Mouse (Mus musculus) forebrain, embryonic 14.5 days (tissue): ENCODE results near the gene Tmem184a. TPM values are rescaled to one million over a fixed set of nuclear protein-coding genes. Genes with fewer than 3 reads are reported as not detected.

Experiments used
- ATAC-seq: fragments of 200-750 bp; cut with Nextera tagmentation; 2 replicates; pipeline ENCODE4 v1.8.0; 2017; ENCODE audit warnings: mild to moderate bottlenecking, moderate library complexity
- DNase-seq: peaks from one replicate; pipeline ENCODE4 v3.0.0-alpha.2; 2015; ENCODE audit warnings: low spot score
- H3K27ac ChIP-seq: fragments of 300-500 bp; sonication (generic); 2 replicates; pipeline ENCODE4 v1.5.1; 2014; ENCODE audit warnings: low read depth, mild to moderate bottlenecking, control low read depth, low read length, moderate library complexity
- H3K27me3 ChIP-seq: fragments of 300-500 bp; sonication (generic); replicated peaks from 2 replicates; pipeline ENCODE4 v1.6.1; 2014; ENCODE audit warnings: low read length, control low read depth, mixed read lengths; ENCODE audit not compliant: control insufficient read depth, insufficient read depth
- H3K36me3 ChIP-seq: fragments of 300-500 bp; sonication (generic); 2 replicates; pipeline ENCODE4 v1.6.1; 2014; ENCODE audit warnings: low read length, control low read depth; ENCODE audit not compliant: control insufficient read depth, insufficient read depth
- H3K4me1 ChIP-seq: fragments of 300-500 bp; sonication (generic); 2 replicates; pipeline ENCODE4 v1.6.1; 2014; ENCODE audit warnings: antibody characterized with exemption, low read length, control low read depth; ENCODE audit not compliant: control insufficient read depth, insufficient read depth
- H3K4me2 ChIP-seq: fragments of 300-500 bp; sonication (generic); 2 replicates; pipeline ENCODE4 v1.6.1; 2014; ENCODE audit warnings: mild to moderate bottlenecking, control low read depth, low read length
- H3K4me3 ChIP-seq: fragments of 300-500 bp; sonication (generic); 2 replicates; pipeline ENCODE4 v1.5.1; 2014; ENCODE audit warnings: low read depth, low read length, control low read depth
- H3K9ac ChIP-seq: fragments of 300-500 bp; sonication (generic); 2 replicates; pipeline ENCODE4 v1.6.1; 2014; ENCODE audit warnings: mild to moderate bottlenecking, low read length, control low read depth, moderate library complexity
- H3K9me3 ChIP-seq: fragments of 300-500 bp; sonication (generic); replicated peaks from 2 replicates; pipeline ENCODE4 v1.6.1; 2016; ENCODE audit warnings: low read length, control low read depth, mixed read lengths; ENCODE audit not compliant: control insufficient read depth
- WGBS: fragments of 180-500 bp; shearing (Covaris S2); extraction: QIAGEN DNeasy Blood & Tissue Kit; methylation state at CpG from one replicate; pipeline ENCODE4 v1.1.7; 2014; 5-methylcytosine and 5-hydroxymethylcytosine counted together
- polyA plus RNA-seq: library from polyadenylated mRNA; unstranded; fragments of >200 nt; fragmentation: Nextera tagmentation; extraction: Ambion mirVana; gene quantifications from 2 replicates; pipeline ENCODE4 v1.2.1, GENCODE M21; 2014

Gene Tmem184a
- polyA plus RNA-seq, 1 experiment from 2014 or later, result not detected

DNA sequence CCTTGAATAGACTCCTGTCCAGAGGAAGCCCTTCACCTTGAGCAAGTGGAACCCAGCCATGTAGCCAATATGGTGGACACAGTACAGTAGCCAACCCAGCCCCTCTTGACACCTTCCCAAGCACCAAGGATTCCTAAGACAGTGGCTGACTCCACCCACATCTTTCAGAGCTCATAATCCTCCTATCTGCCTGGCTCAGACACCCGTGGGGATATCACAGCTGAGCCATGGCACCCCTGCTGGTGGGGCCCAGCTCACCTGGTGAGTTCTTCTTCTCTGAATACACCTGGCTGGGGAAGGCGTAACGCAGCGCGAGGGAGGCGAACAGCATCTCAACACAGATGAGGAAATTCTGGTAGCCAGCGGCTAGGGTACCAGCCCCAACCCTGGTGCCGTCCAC, 13.8 kb downstream of the Tmem184a start:
- ATAC-seq (no peak), DNase-seq (no peak)
- peaks cover 11% of the 10 kb centered on the region for H3K36me3 ChIP-seq
- no peaks in the 10 kb centered on the region for H3K27me3 ChIP-seq
- H3K4me1 ChIP-seq, result no peaks in the 10 kb centered on the region
- no peak overlapping the region for H3K4me2 ChIP-seq
- no peak overlapping the region for H3K27ac ChIP-seq
- no peaks in the 10 kb centered on the region for H3K9me3 ChIP-seq
- no peak overlapping the region for H3K4me3 ChIP-seq
- no peak overlapping the region for H3K9ac ChIP-seq
- 91% methylated on average over 8 of the region's 8 CpGs for WGBS

GRCm38 (mm10) chr5:139804573-139805111, 15.1 kb downstream of the Tmem184a start:
- no peak overlapping the region for H3K4me2 ChIP-seq
- H3K27me3 ChIP-seq, result no peaks in the 10 kb centered on the region
- ATAC-seq, result no peak
- DNase-seq, result no peak
- no peak overlapping the region for H3K27ac ChIP-seq
- no peaks in the 10 kb centered on the region for H3K4me1 ChIP-seq
- no peaks in the 10 kb centered on the region for H3K9me3 ChIP-seq
- peaks cover 23% of the 10 kb centered on the region for H3K36me3 ChIP-seq
- H3K9ac ChIP-seq, result no peak overlapping the region
- H3K4me3 ChIP-seq, result no peak overlapping the region
- 95% methylated on average over 11 of the region's 11 CpGs for WGBS

DNA sequence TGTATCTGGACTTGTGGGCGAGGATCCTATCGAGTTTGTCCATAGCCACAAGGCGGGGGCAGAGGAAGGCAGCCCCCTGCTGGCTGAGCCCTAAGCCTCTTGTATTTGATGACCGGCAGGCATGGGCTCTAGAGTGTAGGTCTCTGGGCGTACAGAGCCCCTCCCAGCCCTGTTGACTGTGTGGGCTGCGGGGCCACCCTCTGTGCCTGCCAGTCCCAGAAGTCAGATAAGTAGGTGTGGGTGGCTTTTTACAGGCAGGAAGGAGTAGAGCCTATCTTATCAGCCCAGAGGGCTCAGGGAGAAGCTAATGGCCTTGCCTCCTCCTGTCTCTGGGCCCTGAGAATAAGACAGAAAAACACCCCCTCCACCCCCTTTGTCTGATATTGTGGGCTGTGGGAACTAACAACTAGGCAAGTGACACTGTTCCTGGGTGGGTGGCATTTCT, 15.6 kb downstream of the Tmem184a start:
- Histone ChIP-seq H3K4me3 (no peak overlapping the region), H3K27me3 (no peaks in the 10 kb centered on the region), H3K4me2 (no peak overlapping the region), H3K9ac (no peak overlapping the region), H3K9me3 (no peaks in the 10 kb centered on the region), H3K27ac (no peak overlapping the region), H3K36me3 (peaks cover 29% of the 10 kb centered on the region), H3K4me1 (peaks cover under 1% of the 10 kb centered on the region; the same call in 1 of the 2 replicates)
- DNase-seq, result no peak
- WGBS, result 7% methylated on average over 6 of the region's 6 CpGs
- 0 out of 2 replicates have a peak, but pooled peaks have one; percentile 35 for ATAC-seq

DNA sequence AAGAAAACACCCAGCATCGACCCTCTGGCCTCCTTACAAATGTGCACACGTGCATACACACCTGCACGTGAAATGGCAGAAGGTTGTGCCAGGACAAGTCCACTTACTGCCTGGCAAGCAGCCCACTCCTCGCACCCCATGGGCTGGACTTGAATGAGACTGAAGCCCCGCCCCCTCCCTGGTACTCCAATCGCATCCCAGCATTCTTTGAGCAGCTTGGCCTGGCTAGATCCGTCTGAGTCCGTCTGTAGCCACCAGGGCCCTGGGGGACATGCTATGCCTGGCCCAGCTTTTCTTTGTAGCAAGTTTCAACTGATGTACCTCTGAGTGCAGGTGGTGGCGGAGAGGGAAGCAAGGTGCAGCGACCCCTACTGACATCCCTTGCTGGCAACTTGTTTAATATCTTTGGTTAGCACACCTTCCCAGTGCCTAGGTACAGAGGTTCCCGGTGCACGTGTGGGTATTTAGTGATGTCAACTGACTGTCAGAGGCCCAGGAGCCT, 16.1 kb downstream of the Tmem184a start:
- no peak overlapping the region for H3K27ac ChIP-seq
- H3K4me3 ChIP-seq, result no peak overlapping the region
- H3K4me1 ChIP-seq, result peaks cover 5% of the 10 kb centered on the region
- H3K9me3 ChIP-seq, result no peaks in the 10 kb centered on the region
- ATAC-seq, result peak; percentile 58
- H3K4me2 ChIP-seq, result no peak overlapping the region
- DNase-seq, result peak; percentile 75
- peaks cover 29% of the 10 kb centered on the region for H3K36me3 ChIP-seq
- H3K27me3 ChIP-seq, result no peaks in the 10 kb centered on the region
- WGBS, result 6% methylated on average over 12 of the region's 12 CpGs
- H3K9ac ChIP-seq, result no peak overlapping the region

GRCm38 (mm10) chr5:139803165-139803564, 16.6 kb downstream of the Tmem184a start:
- Histone ChIP-seq H3K36me3 (peaks cover 29% of the 10 kb centered on the region), H3K9ac (no peak overlapping the region), H3K4me2 (no peak overlapping the region), H3K27me3 (no peaks in the 10 kb centered on the region), H3K4me3 (no peak overlapping the region), H3K4me1 (peaks cover 10% of the 10 kb centered on the region), H3K9me3 (no peaks in the 10 kb centered on the region), H3K27ac (no peak overlapping the region)
- DNase-seq (no peak), ATAC-seq (no peak)
- WGBS, result 79% methylated on average over 8 of the region's 8 CpGs

DNA sequence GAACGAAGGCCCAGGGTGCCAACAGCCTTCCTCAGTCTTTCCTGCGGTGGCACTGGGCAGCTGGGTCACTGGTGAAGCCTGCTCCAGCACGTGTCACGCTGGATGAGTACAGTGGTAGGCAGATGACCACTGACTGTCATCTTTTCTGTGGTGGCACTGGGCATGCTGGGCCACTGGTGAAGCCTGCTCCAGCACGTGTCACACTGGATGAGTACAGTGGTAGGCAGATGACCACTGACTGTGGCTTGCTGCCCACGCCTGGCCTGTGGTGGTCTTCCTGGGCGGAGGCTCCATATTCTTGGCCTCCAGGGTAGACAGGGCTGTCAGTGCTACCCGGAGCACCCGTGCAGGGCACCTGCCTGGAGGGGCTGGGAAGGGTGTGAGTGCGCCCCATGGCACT, 17.8 kb downstream of the Tmem184a start:
- 90% methylated on average over 10 of the region's 10 CpGs for WGBS
- H3K27me3 ChIP-seq, result no peaks in the 10 kb centered on the region

DNA sequence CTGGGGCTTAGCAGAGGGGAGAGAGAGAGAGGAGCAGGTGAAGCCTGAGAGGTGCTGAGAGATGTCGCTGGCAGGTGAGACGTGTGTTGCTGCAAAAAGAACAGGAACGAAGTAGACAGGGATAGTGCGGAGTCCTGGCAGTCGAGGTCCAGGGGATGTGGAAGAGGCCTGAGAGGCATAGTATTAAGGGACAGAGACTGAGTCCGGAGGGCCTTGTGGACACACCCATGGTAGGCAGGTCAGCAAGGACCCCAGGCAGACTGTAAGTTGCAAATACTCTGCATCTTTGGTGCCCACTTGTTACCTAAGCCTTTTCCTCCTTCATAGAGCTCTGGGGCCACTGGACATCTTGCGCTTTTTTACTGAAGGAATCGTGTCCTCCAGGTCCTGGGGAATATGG, 18.5 kb downstream of the Tmem184a start:
- Histone ChIP-seq H3K4me1 (peaks cover 29% of the 10 kb centered on the region), H3K4me2 (no peak overlapping the region), H3K27me3 (no peaks in the 10 kb centered on the region), H3K9me3 (no peaks in the 10 kb centered on the region), H3K9ac (no peak overlapping the region), H3K4me3 (no peak overlapping the region), H3K36me3 (peaks cover 29% of the 10 kb centered on the region), H3K27ac (no peak overlapping the region)
- ATAC-seq, result no peak
- 93% methylated on average over 8 of the region's 8 CpGs for WGBS
- no peak for DNase-seq

More for the DNA sequence above, 17.8 kb downstream of the Tmem184a start:
- H3K4me1 ChIP-seq, result peaks cover 23% of the 10 kb centered on the region
- ATAC-seq (no peak), DNase-seq (no peak)
- no peak overlapping the region for H3K9ac ChIP-seq
- H3K36me3 ChIP-seq, result peaks cover 29% of the 10 kb centered on the region
- no peak overlapping the region for H3K27ac ChIP-seq
- H3K4me3 ChIP-seq, result no peak overlapping the region
- no peak overlapping the region for H3K4me2 ChIP-seq
- H3K9me3 ChIP-seq, result no peaks in the 10 kb centered on the region

- Histone ChIP-seq H3K4me3 (no peak overlapping the region), H3K9ac (no peak overlapping the region), H3K27me3 (no peaks in the 10 kb centered on the region), H3K36me3 (peaks cover 29% of the 10 kb centered on the region), H3K9me3 (no peaks in the 10 kb centered on the region), H3K27ac (no peak overlapping the region), H3K4me1 (peaks cover 32% of the 10 kb centered on the region), H3K4me2 (no peak overlapping the region)
- ATAC-seq (no peak), DNase-seq (no peak)
- WGBS, result 92% methylated on average over 33 of the region's 33 CpGs
These were observed 19.7 kb downstream of the Tmem184a start for GRCm38 (mm10) chr5:139799801-139800590.

DNA sequence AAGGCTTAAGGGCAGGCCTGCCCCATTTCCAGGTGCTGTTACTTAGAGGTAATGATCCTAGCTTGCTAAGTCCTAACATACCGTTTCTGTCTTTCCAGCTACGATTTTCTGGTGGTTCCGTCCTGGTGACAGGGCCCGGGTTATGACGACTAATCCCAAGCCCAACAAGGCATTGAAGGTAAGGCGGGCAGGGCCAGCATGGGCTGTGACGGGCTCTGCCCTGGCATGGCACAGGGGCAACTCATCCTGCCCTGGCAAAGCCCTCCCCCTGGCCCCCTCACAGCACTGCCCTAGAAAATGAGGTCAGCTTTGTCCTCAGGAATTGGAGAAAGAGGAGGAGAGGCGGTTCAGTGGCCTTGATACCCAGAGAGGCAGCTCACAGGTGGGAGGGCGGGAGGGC, 20.7 kb downstream of the Tmem184a start:
- H3K4me3 ChIP-seq, result no peak overlapping the region
- peak overlapping the region; percentile 78; the same call in 1 of the 2 replicates for H3K4me2 ChIP-seq
- WGBS, result 92% methylated on average over 9 of the region's 9 CpGs
- H3K27ac ChIP-seq, result no peak overlapping the region
- no peaks in the 10 kb centered on the region for H3K9me3 ChIP-seq
- peaks cover 32% of the 10 kb centered on the region for H3K4me1 ChIP-seq
- peaks cover 29% of the 10 kb centered on the region for H3K36me3 ChIP-seq
- no peak for ATAC-seq
- H3K9ac ChIP-seq, result peak overlapping the region; percentile 70; the same call in 1 of the 2 replicates
- no peak for DNase-seq
- H3K27me3 ChIP-seq, result no peaks in the 10 kb centered on the region
